Mouse (Mus musculus) brain, embryonic 14.5 days (tissue): ENCODE measurements around the gene Vax1.

Experiments
- CTCF ChIP-seq: fragments of 200-500 bp; IDR thresholded peaks from 2 replicates; pipeline ENCODE4 v1.5.1; 2012; ENCODE audit warnings: inconsistent platforms, mild to moderate bottlenecking, moderate library complexity, borderline replicate concordance; ENCODE audit not compliant: insufficient read depth, insufficient read length; ENCODE audit errors: extremely low read depth
- POLR2A ChIP-seq: fragments of 200-500 bp; IDR thresholded peaks from 2 replicates; pipeline ENCODE4 v1.6.1; 2012; ENCODE audit warnings: mild to moderate bottlenecking, inconsistent platforms, borderline replicate concordance; ENCODE audit not compliant: poor library complexity, insufficient read depth, insufficient read length, severe bottlenecking; ENCODE audit errors: extremely low read depth

- TF ChIP-seq POLR2A (no peak), CTCF (no peak)
Measured at GRCm38 (mm10) chr19:59190431-59191122, 20.7 kb upstream of the Vax1 start.
